Mouse (Mus musculus) central nervous system, embryonic 18 days (tissue): ENCODE data around the gene Tyw1. TPM values are rescaled to one million over a fixed set of nuclear protein-coding genes. Genes with fewer than 3 reads are reported as not detected.

ENCODE experiments used
- polyA plus RNA-seq: library from polyadenylated mRNA; depleted of rRNA; stranded (reverse); fragments of >200 nt; gene quantifications from 2 replicates; pipeline ENCODE4 v1.2.3, GENCODE M21; 2012; rRNA removed

The Tyw1 gene
- 15.9 and 16.1 TPM in 2 replicates for polyA plus RNA-seq

GRCm38 (mm10) chr5:130255017-130255720 lies at the start of gene Tyw1, which contains the start of gene Sbds:
TSS of gene Tyw1 (plus strand) at chr5:130255619.
TSS of gene Sbds (minus strand) at chr5:130255530.

GRCm38 (mm10) chr5:130216781-130217180 lies 38.6 kb upstream of the Tyw1 start, which contains the start of gene Tmem248:
TSS of gene Tmem248 (plus strand) at chr5:130217081.

GRCm38 (mm10) chr5:130369237-130369636 lies 113.8 kb downstream of the Tyw1 start, which contains the start of gene Caln1:
TSS of gene Caln1 (plus strand) at chr5:130369455.

DNA sequence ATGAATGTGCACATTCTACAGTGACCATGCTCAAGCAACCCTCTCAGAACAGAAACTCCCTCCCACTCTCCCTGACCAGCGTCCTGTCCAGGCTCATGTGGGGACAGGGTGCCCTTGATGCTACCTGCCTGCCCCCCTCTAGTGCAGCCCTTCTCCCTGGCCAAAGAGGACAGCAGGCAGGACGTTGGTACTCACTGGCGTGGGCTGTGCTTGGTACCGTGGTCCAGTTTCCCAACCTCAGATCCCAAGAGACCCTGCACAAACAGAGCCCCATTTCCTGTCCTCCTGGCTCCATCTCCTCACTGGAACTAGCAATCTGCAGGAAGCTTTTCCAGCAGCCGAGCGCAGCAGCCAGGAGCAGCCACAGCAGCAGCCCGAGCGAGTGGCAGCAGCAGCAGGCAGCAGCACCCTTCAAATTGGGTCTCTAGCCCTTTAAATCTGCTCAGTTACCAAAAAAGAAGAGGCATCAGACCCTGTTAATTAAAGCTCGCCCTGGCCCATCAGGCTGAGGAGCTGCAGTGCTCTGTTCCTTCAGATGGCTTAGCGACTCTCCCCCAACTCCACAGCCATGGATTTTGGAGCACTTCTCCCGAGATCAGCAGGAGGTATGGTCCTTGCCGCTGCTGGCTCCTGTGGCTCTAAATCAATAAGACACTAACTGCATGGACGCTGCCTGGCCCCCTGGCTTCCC lies 128.9 kb downstream of the Tyw1 start, which contains the start of gene A330070K13Rik:
A330070K13Rik (minus strand) TSS at position 410 of the 691 bp plus-strand sequence.

Other genes with a start within 250 kb of the Tyw1 start
- 36.9 and 39.2 TPM in 2 replicates for gene Asl, start 226.4 kb upstream of the Tyw1 start, polyA plus RNA-seq
- 58.2 and 58.4 TPM in 2 replicates for gene Crcp, start 226.3 kb upstream of the Tyw1 start, polyA plus RNA-seq
- gene Tpst1, start 182.3 kb upstream of the Tyw1 start, polyA plus RNA-seq, result 33.3 and 35.0 TPM in 2 replicates
- gene Kctd7, start 110.8 kb upstream of the Tyw1 start, polyA plus RNA-seq, result 15.4 and 15.6 TPM in 2 replicates
- gene Rabgef1, start 83.8 kb upstream of the Tyw1 start, polyA plus RNA-seq, result 37.7 and 39.4 TPM in 2 replicates
- gene Tmem248, start 38.5 kb upstream of the Tyw1 start, polyA plus RNA-seq, result 23.2 and 24.9 TPM in 2 replicates
- gene Sbds, start 89 bp upstream of the Tyw1 start, polyA plus RNA-seq, result 45.3 and 48.3 TPM in 2 replicates
- gene Caln1, start 113.8 kb downstream of the Tyw1 start, polyA plus RNA-seq, result 20.4 and 23.5 TPM in 2 replicates
- gene A330070K13Rik, start 129.0 kb downstream of the Tyw1 start, polyA plus RNA-seq, result not detected in 2 replicates